In the genomic region with DNA sequence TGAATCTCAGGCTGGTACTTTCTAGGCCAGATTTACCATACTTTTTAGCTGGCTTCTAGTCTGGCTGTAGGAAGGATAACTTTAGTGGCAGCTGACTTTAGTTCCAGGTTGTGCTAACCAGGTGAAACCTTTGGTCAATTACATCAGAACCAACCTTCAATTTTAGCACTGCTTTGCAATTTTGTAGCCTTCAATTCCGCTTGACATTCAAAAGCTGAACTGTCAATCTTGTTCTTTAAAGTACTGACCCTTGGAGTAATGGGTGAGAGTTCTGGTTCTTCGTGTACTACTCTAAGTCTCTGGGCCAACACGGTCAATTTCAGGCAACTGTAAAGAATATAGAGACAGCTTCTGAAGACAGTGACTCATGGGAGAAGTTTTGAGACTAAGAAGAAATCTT, we compare ENCODE assay signal across 2 mouse cellular contexts.
TF ChIP-seq lines count a peak whose summit lies in the region.

No protein-coding gene starts in this region.

TF ChIP-seq in CH12.LX, 34 proteins besides CTCF, POLR2A, EP300 and RAD21 (continued from another document):
- no peak for TF ChIP-seq KAT2A (IDR thresholded peaks at IDR 0.05; ENCODE audit: insufficient replicate concordance, low read length)
- no peak for TF ChIP-seq JUND (conservative IDR thresholded peaks at IDR 0.05; ENCODE audit: low read depth, low read length)
- no peak for TF ChIP-seq TCF12 (IDR thresholded peaks at IDR 0.05; ENCODE audit: low read depth, low read length)
- no peak for TF ChIP-seq JUN (IDR thresholded peaks at IDR 0.05; ENCODE audit: insufficient read depth, low read depth, low read length)
- no peak for TF ChIP-seq ZMIZ1 (IDR thresholded peaks at IDR 0.05; ENCODE audit: low read depth, low read length)
- TF ChIP-seq CHD1 (IDR thresholded peaks at IDR 0.05; ENCODE audit: low read depth, low read length), result no peak; the same call in 1 of the 2 replicates
- TF ChIP-seq CHD2 (IDR thresholded peaks at IDR 0.05; ENCODE audit: low read length), result no peak
TF ChIP-seq in CH12.LX: peak in this region for 0.

TF ChIP-seq in myocyte, 11 proteins besides CTCF, POLR2A, EP300 and RAD21 (continued from another document):
- no peak for TF ChIP-seq SRF (IDR thresholded peaks at IDR 0.05; ENCODE audit: control insufficient read depth, insufficient read length, low read depth)
- no peak for TF ChIP-seq REST (IDR thresholded peaks at IDR 0.05; ENCODE audit: insufficient read depth, insufficient read length)
- no peak for TF ChIP-seq MYOG (IDR thresholded peaks at IDR 0.05; ENCODE audit: control insufficient read depth in 1 of 3, insufficient read depth in 1 of 3, insufficient read length in 2 of 3, low read depth in 2 of 3)
- no peak for TF ChIP-seq E2F4 (IDR thresholded peaks at IDR 0.05; ENCODE audit: insufficient read depth)
- TF ChIP-seq TCF12 (IDR thresholded peaks at IDR 0.05; ENCODE audit: insufficient read depth, poor library complexity, severe bottlenecking), result no peak
- TF ChIP-seq POLR2AphosphoS2 (IDR thresholded peaks at IDR 0.05; ENCODE audit: insufficient read length, low read depth), result no peak
- TF ChIP-seq USF1 (IDR thresholded peaks at IDR 0.05; ENCODE audit: low read depth), result no peak
- TF ChIP-seq TCF3 (IDR thresholded peaks at IDR 0.05; ENCODE audit: insufficient read length, low read depth), result no peak
- TF ChIP-seq MAX (IDR thresholded peaks at IDR 0.05; ENCODE audit: low read depth), result no peak
TF ChIP-seq in myocyte: peak in this region for 0.
